Mouse (Mus musculus) layer of hippocampus, adult 2 months (tissue): ENCODE measurements around the gene Gm12248. TPM values are rescaled to one million over a fixed set of nuclear protein-coding genes. Genes with fewer than 3 reads are reported as not detected.

Source experiments
- DNase-seq, 2 experiments: peaks; one replicate each; pipeline ENCODE4 v3.0.0; 2022; ENCODE audit warnings: low spot score in 2 of 2
- H3K27ac ChIP-seq: fragments of 200-600 bp; 2 replicates; pipeline ENCODE4 v1.8.1; 2022
- H3K4me3 ChIP-seq: fragments of 200-600 bp; 2 replicates; pipeline ENCODE4 v1.8.1; 2022; ENCODE audit warnings: mild to moderate bottlenecking
- CTCF ChIP-seq: fragments of 200-600 bp; conservative IDR thresholded peaks from 2 replicates; pipeline ENCODE4 v1.8.1; 2022; ENCODE audit warnings: antibody characterized with exemption, mild to moderate bottlenecking, moderate library complexity
- total RNA-seq, 2 experiments: library from RNA; stranded (reverse); gene quantifications; 2 replicates each; pipeline ENCODE4 v1.2.3; 2021

The Gm12248 gene
- total RNA-seq, 2 experiments from 2014 or later, result not detected

- no peak for DNase-seq
- no peak overlapping the region for H3K4me3 ChIP-seq
- H3K27ac ChIP-seq, result peak overlapping the region; percentile 5; the same call in 1 of the 2 replicates
- peak; percentile 56 for TF ChIP-seq CTCF
These were observed 74.6 kb downstream of the Gm12248 start for GRCm38 (mm10) chr11:58018287-58018686.

GRCm38 (mm10) chr11:58017422-58017821 is 75.5 kb downstream of the Gm12248 start:
- Histone ChIP-seq H3K4me3 (no peak overlapping the region), H3K27ac (no peak overlapping the region)
- no peak for TF ChIP-seq CTCF
- DNase-seq, result no peak

- no peak overlapping the region for H3K27ac ChIP-seq
- H3K4me3 ChIP-seq, result no peak overlapping the region
- DNase-seq, result no peak
- no peak for TF ChIP-seq CTCF
These were observed 76.6 kb downstream of the Gm12248 start for GRCm38 (mm10) chr11:58016371-58016770.

GRCm38 (mm10) chr11:58015339-58015738 is 77.6 kb downstream of the Gm12248 start:
- no peak for DNase-seq
- H3K4me3 ChIP-seq, result no peak overlapping the region
- no peak for TF ChIP-seq CTCF
- no peak overlapping the region for H3K27ac ChIP-seq

GRCm38 (mm10) chr11:58014604-58015003 is 78.3 kb downstream of the Gm12248 start:
- DNase-seq, result no peak
- Histone ChIP-seq H3K4me3 (no peak overlapping the region), H3K27ac (no peak overlapping the region)
- TF ChIP-seq CTCF, result no peak

Other genes with a start within 250 kb of the Gm12248 start
- gene Larp1, start 84.1 kb downstream of the Gm12248 start, total RNA-seq, result 10 to 100 TPM; 91.1 to 92.8 TPM
- 10 to 100 TPM; 56.0 to 57.7 TPM for gene Cnot8, start 11.0 kb upstream of the Gm12248 start, total RNA-seq
- 10 to 100 TPM; 18.6 to 18.7 TPM for gene Gemin5, start 75.4 kb upstream of the Gm12248 start, total RNA-seq
- gene Mrpl22, start 78.5 kb upstream of the Gm12248 start, total RNA-seq, result 10 to 100 TPM; 31.4 to 39.5 TPM
- gene Igtp, start 106.4 kb upstream of the Gm12248 start, total RNA-seq, result 1 to 10 TPM; 1.5 to 1.9 TPM
- 1 to 10 TPM; 1.7 to 2.3 TPM for gene Irgm2, start 106.5 kb upstream of the Gm12248 start, total RNA-seq
- gene 4930438A08Rik, start 181.7 kb upstream of the Gm12248 start, total RNA-seq, result not detected
- 10 to 100 TPM; 29.2 to 30.9 TPM for gene Zfp692, start 213.9 kb upstream of the Gm12248 start, total RNA-seq
- 10 to 100 TPM; 49.1 to 51.0 TPM for gene Zfp672, start 237.2 kb upstream of the Gm12248 start, total RNA-seq
- 10 to 100 TPM; 52.9 to 56.2 TPM for gene Sh3bp5l, start 237.6 kb upstream of the Gm12248 start, total RNA-seq